In genomic region chr9:40460781-40461180, GRCm38 (mm10) we compare ENCODE assay signal across 14 mouse cellular contexts.
DNase-seq lines count a peak whose midpoint lies in the region; ATAC-seq and TF ChIP-seq lines count a peak whose summit lies in the region.
"Had no signal": no experiment of that assay in that cellular context is flagged by ENCODE, and none has a peak within 500 bp of the region (broad histone marks: within the 10 kb centered on the region; RNA-seq: fewer than 3 reads in every experiment).

No protein-coding gene starts in this region.

- peaks cover 5% of the 10 kb centered on the region for H3K27me3 ChIP-seq in liver, embryonic 12.5 days (replicated peaks)
- H3K27me3 ChIP-seq in liver, embryonic 11.5 days (replicated peaks; ENCODE audit: control insufficient read depth, insufficient read depth, low read length), result no peaks in the 10 kb centered on the region
- no peaks in the 10 kb centered on the region for H3K27me3 ChIP-seq in cerebellum, adult 2 months (ENCODE audit: control insufficient read depth, insufficient read depth, low read length)

- H3K27ac ChIP-seq in liver, embryonic 12.5 days, result no peak overlapping the region
- H3K27ac ChIP-seq in liver, embryonic 11.5 days (ENCODE audit: low read depth, low read length), result no peak overlapping the region
- no peak overlapping the region for H3K27ac ChIP-seq in cerebellum, adult 2 months (ENCODE audit: insufficient read depth, low read length)
- H3K27ac ChIP-seq: hindbrain, embryonic 10.5 days; midbrain, embryonic 13.5 days; stomach, postnatal 0 days had no signal

- no peak for TF ChIP-seq POLR2A in cerebellum, adult 2 months (IDR thresholded peaks at IDR 0.05; ENCODE audit: borderline replicate concordance, insufficient read depth, low read length)

- no peaks in the 10 kb centered on the region for H3K36me3 ChIP-seq in liver, embryonic 12.5 days
- no peaks in the 10 kb centered on the region for H3K36me3 ChIP-seq in liver, embryonic 11.5 days (ENCODE audit: control insufficient read depth, insufficient read depth, low read length)
- H3K36me3 ChIP-seq: hindbrain, embryonic 10.5 days; midbrain, embryonic 13.5 days had no signal

- H3K4me2 ChIP-seq in liver, embryonic 12.5 days, result peak overlapping the region; percentile 18; the same call in 1 of the 2 replicates
- H3K4me2 ChIP-seq in liver, embryonic 11.5 days, result no peak overlapping the region
- H3K4me2 ChIP-seq: midbrain, embryonic 13.5 days had no signal

- ATAC-seq in liver, embryonic 12.5 days, result no peak
- ATAC-seq in liver, embryonic 11.5 days (replicated peaks; ENCODE audit: low FRiP score), result no peak
- ATAC-seq in frontal cortex, adult (ENCODE audit: low TSS enrichment), result no peak
- ATAC-seq: midbrain, embryonic 13.5 days had no signal

- DNase-seq in liver, embryonic 11.5 days (ENCODE audit: low spot score), result no peak
- DNase-seq in adrenal gland, postnatal 10 days, result peak; percentile 72
- peak; percentile 35 for DNase-seq in heart, adult 8-10 months (ENCODE audit: low spot score)
- DNase-seq in heart, postnatal 4 days, result peak; percentile 31
- DNase-seq in cerebellum, adult 2 months, result no peak
- no peak for DNase-seq in left cerebral cortex, postnatal 25 days (ENCODE audit: low spot score in 2 of 2)
- DNase-seq: cerebellum, postnatal 14 days; kidney, adult 18-20 months; lung, adult 18-20 months had no signal

- no peak overlapping the region for H3K9ac ChIP-seq in liver, embryonic 12.5 days
- no peak overlapping the region for H3K9ac ChIP-seq in liver, embryonic 11.5 days (ENCODE audit: low read depth, low read length)
- H3K9ac ChIP-seq: midbrain, embryonic 13.5 days had no signal

- 11% methylated on average over 6 of the region's 6 CpGs for WGBS in liver, embryonic 12.5 days (ENCODE audit: insufficient replicate concordance)
- 17% methylated on average over 6 of the region's 6 CpGs for WGBS in liver, embryonic 11.5 days
- 58% methylated on average over 6 of the region's 6 CpGs for WGBS in cerebellum, adult 2 months

- H3K9me3 ChIP-seq in liver, embryonic 12.5 days (replicated peaks), result no peaks in the 10 kb centered on the region
- H3K9me3 ChIP-seq in liver, embryonic 11.5 days (ENCODE audit: control insufficient read depth, low read length), result no peaks in the 10 kb centered on the region
- H3K9me3 ChIP-seq: hindbrain, embryonic 10.5 days; midbrain, embryonic 13.5 days had no signal

- H3K4me1 ChIP-seq in liver, embryonic 12.5 days, result peaks cover 28% of the 10 kb centered on the region
- H3K4me1 ChIP-seq in liver, embryonic 11.5 days (replicated peaks; ENCODE audit: control insufficient read depth, insufficient read depth, low read length), result peaks cover 7% of the 10 kb centered on the region; the same call in 1 of the 2 replicates
- peaks cover 8% of the 10 kb centered on the region; the same call in 1 of the 2 replicates for H3K4me1 ChIP-seq in cerebellum, adult 2 months (ENCODE audit: control insufficient read depth, insufficient read depth, low read length)

- TF ChIP-seq CTCF in cerebellum, adult 2 months (IDR thresholded peaks at IDR 0.05; ENCODE audit: borderline replicate concordance, insufficient read depth, low read depth, low read length), result no peak

- intact Hi-C loops in left cerebral cortex, postnatal 25 days (cut with DNase I), result no loop called here

- H3K4me3 ChIP-seq in liver, embryonic 12.5 days, result no peak overlapping the region
- H3K4me3 ChIP-seq in liver, embryonic 11.5 days (ENCODE audit: low read depth, low read length), result no peak overlapping the region
- no peak overlapping the region for H3K4me3 ChIP-seq in cerebellum, adult 2 months (replicated peaks; ENCODE audit: insufficient read depth, low read depth, low read length)
- H3K4me3 ChIP-seq: hindbrain, embryonic 10.5 days; midbrain, embryonic 13.5 days had no signal

Comparison
In these comparisons a context has a peak if more than half of its experiments do, and no peak if none do; other contexts are left out.
1. DNase-seq: peak in adrenal gland, postnatal 10 days (single experiment), heart, adult 8-10 months (single experiment) and heart, postnatal 4 days (single experiment); none in liver, embryonic 11.5 days (single experiment), cerebellum, adult 2 months (0 of 2) and left cerebral cortex, postnatal 25 days (0 of 2).